Mouse (Mus musculus) embryonic facial prominence, embryonic 12.5 days (tissue): ENCODE data around the gene AK157302. TPM values are rescaled to one million over a fixed set of nuclear protein-coding genes. Genes with fewer than 3 reads are reported as not detected.
"Not testable (repeated sequence)": the region's sequence is repeated elsewhere in the genome, so short reads cannot be mapped to it uniquely, and the experiment has no call there.

Source experiments
- ATAC-seq: fragments of 200-750 bp; cut with Nextera tagmentation; 2 replicates; pipeline ENCODE4 v1.8.0; 2017; ENCODE audit not compliant: insufficient number of reproducible peaks, insufficient read depth, low FRiP score, low TSS enrichment
- H3K27ac ChIP-seq: fragments of 300-500 bp; sonication (generic); 2 replicates; pipeline ENCODE4 v1.5.1; 2016; ENCODE audit warnings: mild to moderate bottlenecking
- H3K27me3 ChIP-seq: fragments of 300-500 bp; sonication (generic); 2 replicates; pipeline ENCODE4 v1.6.1; 2016; ENCODE audit warnings: mild to moderate bottlenecking, moderate library complexity
- H3K36me3 ChIP-seq: fragments of 300-500 bp; sonication (generic); 2 replicates; pipeline ENCODE4 v1.6.1; 2016; ENCODE audit warnings: mild to moderate bottlenecking
- H3K4me1 ChIP-seq: fragments of 300-500 bp; sonication (generic); 2 replicates; pipeline ENCODE4 v1.6.1; 2016
- H3K4me2 ChIP-seq: fragments of 300-500 bp; sonication (generic); replicated peaks from 2 replicates; pipeline ENCODE4 v1.6.1; 2016; ENCODE audit warnings: mild to moderate bottlenecking, moderate library complexity
- H3K4me3 ChIP-seq: fragments of 300-500 bp; sonication (generic); 2 replicates; pipeline ENCODE4 v1.5.1; 2016; ENCODE audit warnings: mild to moderate bottlenecking
- H3K9ac ChIP-seq: fragments of 300-500 bp; sonication (generic); 2 replicates; pipeline ENCODE4 v1.6.1; 2016; ENCODE audit warnings: mild to moderate bottlenecking, moderate library complexity
- H3K9me3 ChIP-seq: fragments of 300-500 bp; sonication (generic); 2 replicates; pipeline ENCODE4 v1.6.1; 2016; ENCODE audit warnings: mild to moderate bottlenecking, moderate library complexity
- WGBS: fragments of 180-500 bp; shearing (Covaris S2); methylation state at CpG from one replicate; pipeline ENCODE4 v1.1.7; 2016; 5-methylcytosine and 5-hydroxymethylcytosine counted together
- polyA plus RNA-seq: library from polyadenylated mRNA; unstranded; fragments of >200 nt; fragmentation: Nextera tagmentation; extraction: Ambion mirVana; gene quantifications from 2 replicates; pipeline ENCODE4 v1.2.1, GENCODE M21; 2016

AK157302 gene
- 0.37 TPM in 1 of 2 replicates, not detected in the other for polyA plus RNA-seq

DNA sequence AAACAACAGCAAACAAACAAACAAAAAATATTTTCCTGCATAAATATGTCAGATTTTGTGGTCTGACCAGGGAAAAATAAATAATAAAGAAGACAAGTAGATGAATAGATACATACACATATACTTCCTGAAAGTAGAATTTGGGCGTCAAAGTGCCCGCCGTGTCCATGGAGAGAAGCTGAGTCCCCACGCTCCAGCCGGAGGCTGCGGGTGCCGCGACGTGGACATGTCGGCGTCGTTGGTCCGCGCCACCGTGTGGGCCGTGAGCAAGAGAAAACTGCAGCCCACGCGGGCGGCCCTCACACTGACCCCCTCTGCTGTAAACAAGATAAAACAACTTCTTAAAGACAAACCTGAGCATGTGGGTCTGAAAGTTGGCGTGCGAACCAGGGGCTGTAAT lies at the start of gene AK157302:
TSS of gene AK157302 (plus strand) at position 144 of the 400 bp plus-strand sequence.
- Histone ChIP-seq H3K4me3 (no peak within 1 kb of the TSS), H3K4me1 (no peaks in the 10 kb centered on the region), H3K27me3 (no peaks in the 10 kb centered on the region), H3K36me3 (no peaks in the 10 kb centered on the region), H3K27ac (no peak within 1 kb of the TSS), H3K9me3 (no peaks in the 10 kb centered on the region), H3K4me2 (no peak within 1 kb of the TSS), H3K9ac (no peak within 1 kb of the TSS)
- WGBS, result 94% methylated on average over 21 of the region's 21 CpGs
- no peak for ATAC-seq

- Histone ChIP-seq H3K36me3 (peaks cover 52% of the 10 kb centered on the region), H3K9me3 (no peaks in the 10 kb centered on the region), H3K4me2 (no peak overlapping the region), H3K4me3 (no peak overlapping the region), H3K27me3 (no peaks in the 10 kb centered on the region), H3K4me1 (no peaks in the 10 kb centered on the region), H3K27ac (no peak overlapping the region), H3K9ac (no peak overlapping the region)
- no peak for ATAC-seq
- WGBS, result 89% methylated on average over 9 of the region's 9 CpGs
Measured at GRCm38 (mm10) chr13:21446796-21447195, 48.2 kb upstream of the AK157302 start.

DNA sequence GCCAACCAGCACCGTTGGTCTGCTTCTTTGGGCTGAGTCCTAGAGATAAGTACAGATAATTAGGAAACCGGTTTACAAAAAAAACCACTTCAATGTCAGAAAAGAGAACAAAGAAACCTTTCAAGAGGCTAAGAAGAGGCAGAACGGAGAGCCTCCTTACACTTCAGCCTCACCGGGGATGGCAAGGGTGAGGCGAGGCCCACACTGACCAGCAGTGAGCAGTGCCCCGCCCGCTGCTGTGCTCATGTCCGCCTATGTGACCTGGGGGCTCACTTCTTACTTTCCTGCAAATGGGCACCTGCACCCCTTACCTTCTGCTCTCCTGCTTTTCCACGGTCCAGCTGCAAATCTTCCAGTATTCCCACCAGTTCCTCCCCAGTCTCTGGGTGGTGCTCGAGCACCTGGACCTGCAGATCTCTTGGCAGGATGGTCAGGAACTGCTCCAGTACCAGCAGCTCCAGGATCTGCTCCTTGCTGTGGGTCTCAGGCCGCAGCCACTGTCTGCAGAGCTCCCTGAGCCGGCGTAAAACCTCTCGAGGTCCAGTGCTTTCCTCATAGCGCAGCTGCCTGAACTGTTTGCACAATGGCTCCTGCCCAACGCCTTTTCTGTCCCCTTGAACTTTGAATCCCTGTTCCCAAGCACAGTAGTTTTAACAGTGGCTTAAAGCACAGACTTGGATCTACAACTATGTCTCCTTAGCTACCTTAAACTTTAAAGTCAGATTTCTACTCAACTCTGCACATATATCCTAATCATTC lies 47.0 kb upstream of the AK157302 start:
- H3K4me2 ChIP-seq, result no peak overlapping the region
- peaks cover 52% of the 10 kb centered on the region for H3K36me3 ChIP-seq
- H3K27me3 ChIP-seq, result no peaks in the 10 kb centered on the region
- H3K9me3 ChIP-seq, result no peaks in the 10 kb centered on the region
- 72% methylated on average over 16 of the region's 16 CpGs for WGBS
- ATAC-seq, result no peak
- H3K27ac ChIP-seq, result no peak overlapping the region
- H3K4me3 ChIP-seq, result no peak overlapping the region
- 0 out of 2 replicates have a peak, but pooled peaks cover 6% of the 10 kb centered on the region for H3K4me1 ChIP-seq
- no peak overlapping the region for H3K9ac ChIP-seq

DNA sequence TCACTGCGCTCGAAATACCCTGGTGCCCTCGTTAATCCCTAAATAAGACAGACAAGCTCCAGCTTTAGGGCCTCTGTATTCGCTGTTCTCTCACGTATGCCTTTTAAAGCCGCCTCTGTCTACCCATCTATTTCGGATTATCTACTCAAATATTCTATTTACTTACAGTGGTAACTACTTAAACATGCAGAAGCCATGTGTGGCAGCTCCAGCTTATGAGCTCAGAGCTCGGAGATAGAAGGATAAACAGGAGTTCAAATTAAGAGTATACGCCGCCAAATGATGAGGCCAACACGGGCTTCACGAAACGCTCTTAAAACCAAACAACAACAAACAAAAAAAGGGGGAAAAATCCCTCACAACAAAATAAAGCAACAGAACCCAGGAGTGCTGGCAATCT lies 42.0 kb upstream of the AK157302 start:
- peaks cover 7% of the 10 kb centered on the region; the same call in 1 of the 2 replicates for H3K27me3 ChIP-seq
- H3K27ac ChIP-seq, result peak overlapping the region; percentile 69; the same call in 1 of the 2 replicates
- H3K4me3 ChIP-seq, result peak overlapping the region; percentile 70
- peak overlapping the region; percentile 73 for H3K9ac ChIP-seq
- no peaks in the 10 kb centered on the region for H3K9me3 ChIP-seq
- H3K4me1 ChIP-seq, result 0 out of 2 replicates have a peak, but pooled peaks cover 6% of the 10 kb centered on the region
- 3% methylated on average over 13 of the region's 13 CpGs for WGBS
- peak overlapping the region; percentile 71 for H3K4me2 ChIP-seq
- no peak for ATAC-seq
- H3K36me3 ChIP-seq, result peaks cover 10% of the 10 kb centered on the region

DNA sequence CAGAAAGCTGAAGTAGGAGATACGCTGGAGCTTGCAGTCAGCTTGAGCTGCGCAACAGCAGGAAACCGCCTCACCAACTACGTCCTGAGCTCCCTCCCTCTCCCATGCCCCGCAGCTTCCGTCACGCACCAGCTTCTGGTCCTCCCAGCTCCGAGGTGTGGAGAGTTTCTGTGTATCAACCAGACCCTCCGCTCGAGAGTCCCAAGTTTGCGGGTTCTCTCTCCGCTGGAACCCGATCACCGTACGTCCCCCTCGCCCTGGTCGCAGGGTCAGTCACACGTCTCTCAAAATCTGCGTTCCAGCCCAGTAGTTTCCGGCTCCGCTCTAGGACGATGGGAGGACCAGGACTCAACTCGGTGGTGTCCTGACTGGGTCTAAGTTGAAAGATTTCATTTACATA lies 41.6 kb upstream of the AK157302 start, which contains the start of gene Zscan26:
TSS of gene Zscan26 (minus strand) at position 282 of the 400 bp plus-strand sequence.
- WGBS, result under 1% methylated on average over 23 of the region's 23 CpGs
- Histone ChIP-seq H3K27me3 (peaks cover 7% of the 10 kb centered on the region; the same call in 1 of the 2 replicates), H3K36me3 (peaks cover 6% of the 10 kb centered on the region; the same call in 1 of the 2 replicates), H3K9me3 (no peaks in the 10 kb centered on the region), H3K9ac (peak within 1 kb of the TSS; percentile 73), H3K4me2 (peak within 1 kb of the TSS; percentile 71), H3K4me3 (peak within 1 kb of the TSS; percentile 70), H3K4me1 (0 out of 2 replicates have a peak, but pooled peaks cover 6% of the 10 kb centered on the region), H3K27ac (peak within 1 kb of the TSS; percentile 69; the same call in 1 of the 2 replicates)
- ATAC-seq, result peak; percentile 81

- 0 out of 2 replicates have a peak, but pooled peaks cover 3% of the 10 kb centered on the region for H3K36me3 ChIP-seq
- 0 out of 2 replicates have a peak, but pooled peaks cover 6% of the 10 kb centered on the region for H3K4me1 ChIP-seq
- 85% methylated on average over 3 of the region's 3 CpGs for WGBS
- H3K9me3 ChIP-seq, result no peaks in the 10 kb centered on the region
- H3K4me3 ChIP-seq, result no peak overlapping the region
- H3K27ac ChIP-seq, result no peak overlapping the region
- H3K4me2 ChIP-seq, result no peak overlapping the region
- peaks cover 7% of the 10 kb centered on the region; the same call in 1 of the 2 replicates for H3K27me3 ChIP-seq
- no peak overlapping the region for H3K9ac ChIP-seq
- ATAC-seq, result no peak
Measured at GRCm38 (mm10) chr13:21454133-21454532, 40.9 kb upstream of the AK157302 start.

- Histone ChIP-seq H3K4me1 (0 out of 2 replicates have a peak, but pooled peaks cover 6% of the 10 kb centered on the region), H3K9ac (no peak overlapping the region), H3K4me2 (no peak overlapping the region), H3K9me3 (no peaks in the 10 kb centered on the region), H3K36me3 (0 out of 2 replicates have a peak, but pooled peaks cover 2% of the 10 kb centered on the region), H3K4me3 (no peak overlapping the region), H3K27ac (no peak overlapping the region), H3K27me3 (peaks cover 10% of the 10 kb centered on the region; the same call in 1 of the 2 replicates)
- 9% methylated on average over 4 of the region's 4 CpGs for WGBS
- ATAC-seq, result no peak
Measured at GRCm38 (mm10) chr13:21456347-21456746, 38.7 kb upstream of the AK157302 start.

GRCm38 (mm10) chr13:21462516-21462915 lies 32.5 kb upstream of the AK157302 start:
- not testable (repeated sequence) for H3K27me3 ChIP-seq, H3K4me3 ChIP-seq, H3K4me2 ChIP-seq, H3K4me1 ChIP-seq, ATAC-seq, H3K36me3 ChIP-seq, H3K9me3 ChIP-seq, H3K27ac ChIP-seq, H3K9ac ChIP-seq
- WGBS, result 56% methylated on average over 9 of the region's 9 CpGs

GRCm38 (mm10) chr13:21467336-21467735 lies 27.7 kb upstream of the AK157302 start:
- H3K9ac ChIP-seq, result no peak overlapping the region
- ATAC-seq, result no peak
- no peak overlapping the region for H3K27ac ChIP-seq
- H3K9me3 ChIP-seq, result no peaks in the 10 kb centered on the region
- no peaks in the 10 kb centered on the region for H3K36me3 ChIP-seq
- WGBS, result 82% methylated on average over 10 of the region's 10 CpGs
- H3K27me3 ChIP-seq, result peaks cover 9% of the 10 kb centered on the region
- H3K4me3 ChIP-seq, result no peak overlapping the region
- no peaks in the 10 kb centered on the region; the same call in 1 of the 2 replicates for H3K4me1 ChIP-seq
- no peak overlapping the region for H3K4me2 ChIP-seq

DNA sequence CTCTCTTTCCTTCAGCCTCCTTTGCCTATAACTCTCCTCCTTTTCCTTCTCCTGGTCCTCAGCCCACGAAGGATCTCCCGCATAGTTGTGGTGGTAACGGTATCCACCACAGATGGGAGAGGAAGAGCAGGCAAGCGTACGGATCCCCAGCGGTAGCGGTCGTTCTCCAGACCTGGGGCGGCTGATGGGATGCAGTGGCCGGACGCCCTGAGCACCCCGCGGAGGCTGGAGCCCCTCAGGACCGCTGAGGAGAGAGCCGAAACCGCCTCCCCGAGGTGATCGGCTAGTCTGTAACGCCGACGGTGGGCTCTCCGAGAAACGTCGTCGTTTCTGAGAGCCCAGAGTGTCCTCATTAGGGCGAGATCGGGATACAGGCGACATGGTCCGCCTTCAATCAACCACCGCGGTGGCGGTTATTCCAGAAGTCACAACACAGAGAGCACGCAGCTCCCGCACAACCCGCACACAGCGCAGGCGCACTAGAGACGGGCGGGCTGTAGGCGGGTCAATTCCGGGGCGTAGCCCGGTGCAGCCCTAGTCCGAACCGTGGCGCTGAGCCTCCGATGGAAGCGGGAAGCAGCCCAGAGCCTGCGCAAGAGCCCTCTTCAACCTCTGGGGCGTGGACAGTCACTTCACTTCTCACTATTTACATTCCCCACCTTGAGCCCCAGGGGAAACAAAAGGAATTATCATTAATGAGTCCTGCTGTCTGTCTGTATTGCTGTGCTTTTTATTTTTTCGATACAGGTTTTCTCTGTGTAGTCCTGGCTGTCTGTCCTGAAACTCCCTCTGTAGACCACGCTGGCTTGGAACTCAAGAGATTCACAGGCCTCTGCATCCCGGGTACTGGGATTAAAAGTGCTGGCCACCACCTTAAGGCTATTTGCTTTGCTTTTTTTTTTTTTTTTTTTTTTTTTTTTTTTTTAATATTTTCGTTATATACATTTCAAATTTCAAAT lies 26.7 kb upstream of the AK157302 start, which contains the start of gene Nkapl:
TSS of gene Nkapl (minus strand) at position 449 of the 959 bp plus-strand sequence.
- peaks cover 9% of the 10 kb centered on the region for H3K27me3 ChIP-seq
- ATAC-seq, result peak; percentile 96
- H3K4me3 ChIP-seq, result peak within 1 kb of the TSS; percentile 58
- no peak within 1 kb of the TSS for H3K27ac ChIP-seq
- H3K4me1 ChIP-seq, result no peaks in the 10 kb centered on the region; the same call in 1 of the 2 replicates
- peak within 1 kb of the TSS; percentile 58 for H3K9ac ChIP-seq
- H3K36me3 ChIP-seq, result no peaks in the 10 kb centered on the region
- peak within 1 kb of the TSS; percentile 80 for H3K4me2 ChIP-seq
- H3K9me3 ChIP-seq, result no peaks in the 10 kb centered on the region
- WGBS, result under 1% methylated on average over 54 of the region's 54 CpGs

- Histone ChIP-seq H3K36me3 (no peaks in the 10 kb centered on the region), H3K27ac (no peak overlapping the region), H3K9ac (no peak overlapping the region), H3K4me3 (no peak overlapping the region), H3K4me2 (peak overlapping the region; percentile 80), H3K27me3 (peaks cover 9% of the 10 kb centered on the region), H3K4me1 (no peaks in the 10 kb centered on the region; the same call in 1 of the 2 replicates), H3K9me3 (no peaks in the 10 kb centered on the region)
- ATAC-seq, result no peak
- WGBS, result 23% methylated on average over 9 of the region's 9 CpGs
Measured at GRCm38 (mm10) chr13:21469097-21469496, 25.9 kb upstream of the AK157302 start.
